Mouse (Mus musculus): ENCODE results near the gene Zfhx3. TPM values are rescaled to one million over a fixed set of nuclear protein-coding genes. Genes with fewer than 3 reads are reported as not detected.

The Zfhx3 gene
- polyA plus RNA-seq, 1 experiment, result 17.1 TPM

GRCm38 (mm10) chr8:108507769-108508168, 565.3 kb downstream of the Zfhx3 start:
- Histone ChIP-seq H3K4me3 (ENCODE audit: insufficient read depth, low read length) (no peak overlapping the region), H3K4me1 (ENCODE audit: control insufficient read depth, insufficient read depth, low read length) (no peaks in the 10 kb centered on the region), H3K27ac (ENCODE audit: insufficient read depth, low read depth, low read length) (no peak overlapping the region)
- TF ChIP-seq CTCF (IDR thresholded peaks at IDR 0.05; ENCODE audit: low read depth, low read length) (no peak), POLR2A (IDR thresholded peaks at IDR 0.05; ENCODE audit: borderline replicate concordance, low read depth, low read length) (no peak)

GRCm38 (mm10) chr8:108510641-108511325, 568.3 kb downstream of the Zfhx3 start:
- TF ChIP-seq CTCF (IDR thresholded peaks at IDR 0.05; ENCODE audit: low read depth, low read length) (no peak), POLR2A (IDR thresholded peaks at IDR 0.05; ENCODE audit: borderline replicate concordance, low read depth, low read length) (no peak)
- Histone ChIP-seq H3K4me1 (ENCODE audit: control insufficient read depth, insufficient read depth, low read length) (no peaks in the 10 kb centered on the region), H3K27ac (ENCODE audit: insufficient read depth, low read depth, low read length) (no peak overlapping the region), H3K4me3 (ENCODE audit: insufficient read depth, low read length) (no peak overlapping the region)

- H3K4me1 ChIP-seq (ENCODE audit: control insufficient read depth, insufficient read depth, low read length), result peaks cover 2% of the 10 kb centered on the region; the same call in 1 of the 2 replicates
- H3K27ac ChIP-seq (ENCODE audit: insufficient read depth, low read depth, low read length), result no peak overlapping the region
- TF ChIP-seq POLR2A (IDR thresholded peaks at IDR 0.05; ENCODE audit: borderline replicate concordance, low read depth, low read length) (no peak), CTCF (IDR thresholded peaks at IDR 0.05; ENCODE audit: low read depth, low read length) (no peak)
- H3K4me3 ChIP-seq (ENCODE audit: insufficient read depth, low read length), result no peak overlapping the region
Measured at GRCm38 (mm10) chr8:108518116-108518515, 575.7 kb downstream of the Zfhx3 start.

- TF ChIP-seq CTCF (IDR thresholded peaks at IDR 0.05; ENCODE audit: low read depth, low read length) (no peak), POLR2A (IDR thresholded peaks at IDR 0.05; ENCODE audit: borderline replicate concordance, low read depth, low read length) (no peak)
- no peak overlapping the region for H3K4me3 ChIP-seq (ENCODE audit: insufficient read depth, low read length)
Measured at GRCm38 (mm10) chr8:108522050-108522449, 579.6 kb downstream of the Zfhx3 start.

GRCm38 (mm10) chr8:108529421-108529820, 587.0 kb downstream of the Zfhx3 start:
- H3K4me3 ChIP-seq (ENCODE audit: insufficient read depth, low read length), result no peak overlapping the region
- H3K4me1 ChIP-seq (ENCODE audit: control insufficient read depth, insufficient read depth, low read length), result no peaks in the 10 kb centered on the region
- no peak overlapping the region for H3K27ac ChIP-seq (ENCODE audit: insufficient read depth, low read depth, low read length)
- TF ChIP-seq CTCF (IDR thresholded peaks at IDR 0.05; ENCODE audit: low read depth, low read length) (no peak), POLR2A (IDR thresholded peaks at IDR 0.05; ENCODE audit: borderline replicate concordance, low read depth, low read length) (no peak)

More at GRCm38 (mm10) chr8:108522050-108522449, 579.6 kb downstream of the Zfhx3 start:
- Histone ChIP-seq H3K27ac (ENCODE audit: insufficient read depth, low read depth, low read length) (no peak overlapping the region), H3K4me1 (ENCODE audit: control insufficient read depth, insufficient read depth, low read length) (peaks cover 2% of the 10 kb centered on the region; the same call in 1 of the 2 replicates)

- Histone ChIP-seq H3K4me1 (ENCODE audit: control insufficient read depth, insufficient read depth, low read length) (no peaks in the 10 kb centered on the region), H3K27ac (ENCODE audit: insufficient read depth, low read depth, low read length) (no peak overlapping the region), H3K4me3 (ENCODE audit: insufficient read depth, low read length) (no peak overlapping the region)
- TF ChIP-seq CTCF (IDR thresholded peaks at IDR 0.05; ENCODE audit: low read depth, low read length) (no peak), POLR2A (IDR thresholded peaks at IDR 0.05; ENCODE audit: borderline replicate concordance, low read depth, low read length) (no peak)
Measured at GRCm38 (mm10) chr8:108535121-108535876, 592.9 kb downstream of the Zfhx3 start.

GRCm38 (mm10) chr8:108536186-108536585, 593.7 kb downstream of the Zfhx3 start:
- Histone ChIP-seq H3K4me1 (ENCODE audit: control insufficient read depth, insufficient read depth, low read length) (no peaks in the 10 kb centered on the region), H3K4me3 (ENCODE audit: insufficient read depth, low read length) (no peak overlapping the region), H3K27ac (ENCODE audit: insufficient read depth, low read depth, low read length) (no peak overlapping the region)
- TF ChIP-seq POLR2A (IDR thresholded peaks at IDR 0.05; ENCODE audit: borderline replicate concordance, low read depth, low read length), result no peak
- no peak for TF ChIP-seq CTCF (IDR thresholded peaks at IDR 0.05; ENCODE audit: low read depth, low read length)

GRCm38 (mm10) chr8:108536911-108537351, 594.5 kb downstream of the Zfhx3 start:
- Histone ChIP-seq H3K4me1 (ENCODE audit: control insufficient read depth, insufficient read depth, low read length) (no peaks in the 10 kb centered on the region), H3K4me3 (ENCODE audit: insufficient read depth, low read length) (no peak overlapping the region), H3K27ac (ENCODE audit: insufficient read depth, low read depth, low read length) (no peak overlapping the region)
- TF ChIP-seq CTCF (IDR thresholded peaks at IDR 0.05; ENCODE audit: low read depth, low read length) (no peak), POLR2A (IDR thresholded peaks at IDR 0.05; ENCODE audit: borderline replicate concordance, low read depth, low read length) (no peak)

- Histone ChIP-seq H3K4me3 (ENCODE audit: insufficient read depth, low read length) (no peak overlapping the region), H3K4me1 (ENCODE audit: control insufficient read depth, insufficient read depth, low read length) (no peaks in the 10 kb centered on the region), H3K27ac (ENCODE audit: insufficient read depth, low read depth, low read length) (no peak overlapping the region)
- TF ChIP-seq POLR2A (IDR thresholded peaks at IDR 0.05; ENCODE audit: borderline replicate concordance, low read depth, low read length), result no peak
Measured at GRCm38 (mm10) chr8:108537686-108538551, 595.5 kb downstream of the Zfhx3 start.
